Mouse (Mus musculus) C2C12 (cell line): Measurements from ENCODE around the gene Scamp4.

Experiments used
- CEBPB ChIP-seq: IDR thresholded peaks from one replicate; pipeline ENCODE4 v1.6.1; 2011; ENCODE audit warnings: low read depth, mild to moderate bottlenecking, control low read depth, moderate library complexity
- CTCF ChIP-seq: IDR thresholded peaks from one replicate; pipeline ENCODE4 v1.5.1; 2011; ENCODE audit not compliant: control insufficient read depth, insufficient read depth, insufficient read length
- MAX ChIP-seq: IDR thresholded peaks from one replicate; pipeline ENCODE4 v1.6.1; 2011; ENCODE audit warnings: mild to moderate bottlenecking, control low read depth
- MYOD1 ChIP-seq: IDR thresholded peaks from one replicate; pipeline ENCODE4 v1.6.1; 2011; ENCODE audit warnings: low read depth; ENCODE audit not compliant: control insufficient read depth, insufficient read length
- MYOG ChIP-seq: IDR thresholded peaks from one replicate; pipeline ENCODE4 v1.6.1; 2011; ENCODE audit not compliant: control insufficient read depth, insufficient read length; ENCODE audit errors: extremely low read depth
- USF1 ChIP-seq: IDR thresholded peaks from one replicate; pipeline ENCODE4 v1.6.1; 2011; ENCODE audit warnings: low read depth, mild to moderate bottlenecking, control low read depth, moderate library complexity

DNA sequence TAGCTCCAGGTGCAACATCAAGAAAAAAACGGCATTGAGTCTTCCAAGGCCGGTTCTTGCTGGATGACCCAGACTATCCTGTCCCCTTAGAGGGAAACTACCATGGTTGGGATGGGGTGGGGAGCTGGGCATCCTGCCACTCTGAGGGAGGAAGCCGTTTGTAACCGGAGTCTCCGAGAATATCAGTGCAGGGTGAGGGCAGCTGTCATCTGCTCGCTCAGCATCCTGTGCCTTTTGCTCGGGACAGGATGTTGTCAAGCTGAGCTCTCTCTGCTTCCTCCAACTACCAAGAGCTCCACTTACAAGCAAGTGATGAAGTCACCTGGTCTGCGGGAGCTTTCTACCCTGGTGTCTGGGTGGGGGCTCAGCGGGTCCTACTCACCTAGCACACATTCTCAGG lies 15.5 kb downstream of the Scamp4 start:
- no peak for TF ChIP-seq CTCF
- TF ChIP-seq USF1 = no peak
- no peak for TF ChIP-seq MAX
- no peak for TF ChIP-seq MYOD1
- no peak for TF ChIP-seq MYOG
- no peak for TF ChIP-seq CEBPB
